Mouse (Mus musculus) heart, embryonic 14.5 days (tissue): ENCODE measurements around the gene Lhx6. TPM values are rescaled to one million over a fixed set of nuclear protein-coding genes. Genes with fewer than 3 reads are reported as not detected.

Source experiments
- ATAC-seq: fragments of 200-750 bp; cut with Nextera tagmentation; 2 replicates; pipeline ENCODE4 v1.8.0; 2017; ENCODE audit warnings: low read depth, moderate TSS enrichment; ENCODE audit not compliant: insufficient number of reproducible peaks, insufficient read depth, low FRiP score
- H3K27ac ChIP-seq, 2 experiments: fragments of 200-500 bp in 1 of 2; fragments of 300-500 bp in 1 of 2; sonication (generic) in 1 of 2; replicated peaks in 1 of 2; 2 replicates each; pipeline ENCODE4 v1.5.1; 2012 to 2014; ENCODE audit warnings: low read depth in 2 of 2, low read length in 2 of 2, control low read depth in 1 of 2, mild to moderate bottlenecking in 1 of 2, mixed read lengths in 1 of 2; ENCODE audit not compliant: control insufficient read depth in 1 of 2, insufficient read depth in 1 of 2
- H3K27me3 ChIP-seq: fragments of 300-500 bp; sonication (generic); 2 replicates; pipeline ENCODE4 v1.6.1; 2014; ENCODE audit warnings: mild to moderate bottlenecking, low read length, control low read depth; ENCODE audit not compliant: control insufficient read depth, insufficient read depth
- H3K36me3 ChIP-seq: fragments of 300-500 bp; sonication (generic); 2 replicates; pipeline ENCODE4 v1.6.1; 2014; ENCODE audit warnings: mild to moderate bottlenecking, control low read depth, low read length, mixed read lengths; ENCODE audit not compliant: control insufficient read depth, insufficient read depth
- H3K4me1 ChIP-seq, 2 experiments: fragments of 200-500 bp in 1 of 2; fragments of 300-500 bp in 1 of 2; sonication (generic) in 1 of 2; 2 replicates each; pipeline ENCODE4 v1.6.1; 2012 to 2014; ENCODE audit warnings: low read length in 2 of 2, control low read depth in 1 of 2, mixed read lengths in 1 of 2; ENCODE audit not compliant: control insufficient read depth in 2 of 2, insufficient read depth in 2 of 2
- H3K4me2 ChIP-seq: fragments of 300-500 bp; sonication (generic); 2 replicates; pipeline ENCODE4 v1.6.1; 2014; ENCODE audit warnings: mild to moderate bottlenecking, low read length
- H3K4me3 ChIP-seq, 2 experiments: fragments of 200-500 bp in 1 of 2; fragments of 300-500 bp in 1 of 2; sonication (generic) in 1 of 2; 2 replicates each; pipeline ENCODE4 v1.5.1; 2012 to 2014; ENCODE audit warnings: low read length in 2 of 2, mild to moderate bottlenecking in 2 of 2, control low read depth in 1 of 2, low read depth in 1 of 2, moderate library complexity in 1 of 2; ENCODE audit not compliant: control insufficient read depth in 1 of 2, insufficient read depth in 1 of 2
- H3K9ac ChIP-seq: fragments of 300-500 bp; sonication (generic); 2 replicates; pipeline ENCODE4 v1.6.1; 2014; ENCODE audit warnings: mild to moderate bottlenecking, low read length
- H3K9me3 ChIP-seq: fragments of 300-500 bp; sonication (generic); 2 replicates; pipeline ENCODE4 v1.6.1; 2016; ENCODE audit warnings: low read length, control low read depth; ENCODE audit not compliant: control insufficient read depth
- WGBS: fragments of 180-500 bp; shearing (Covaris S2); extraction: QIAGEN DNeasy Blood & Tissue Kit; methylation state at CpG from one replicate; pipeline ENCODE4 v1.1.7; 2014; 5-methylcytosine and 5-hydroxymethylcytosine counted together
- polyA plus RNA-seq: library from polyadenylated mRNA; unstranded; fragments of >200 nt; fragmentation: Nextera tagmentation; extraction: Ambion mirVana; gene quantifications from 2 replicates; pipeline ENCODE4 v1.2.1, GENCODE M21; 2014

Gene Lhx6
- polyA plus RNA-seq, 1 experiment from 2014 or later = 1.5 TPM

DNA sequence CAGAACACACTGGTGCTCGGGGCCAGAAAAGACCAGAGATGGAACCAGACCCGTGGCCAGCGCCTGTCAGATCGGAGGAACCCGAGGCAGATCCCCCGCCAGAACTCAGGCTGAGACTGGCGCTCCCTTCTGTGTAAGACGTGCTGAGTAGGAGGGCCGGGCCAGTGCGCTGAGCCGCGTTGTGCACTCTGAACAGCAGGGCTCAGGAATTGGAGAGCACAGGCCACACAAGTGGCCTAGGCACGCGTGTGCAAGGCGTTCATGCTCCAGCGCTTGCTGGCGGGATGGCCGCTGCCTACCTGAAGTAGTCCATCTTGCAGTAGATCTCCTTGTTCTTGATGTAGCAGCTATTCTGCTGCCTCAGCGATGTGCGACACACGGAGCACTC, 2.7 kb downstream of the Lhx6 start:
- peaks cover 98% of the 10 kb centered on the region for H3K27me3 ChIP-seq
- H3K4me3 ChIP-seq = peak overlapping the region; percentile 15 to 50
- 1% methylated on average over 21 of the region's 21 CpGs for WGBS
- H3K4me1 ChIP-seq = peaks cover 14 to 38% of the 10 kb centered on the region in 2 experiments
- H3K27ac ChIP-seq = no peak overlapping the region
- H3K4me2 ChIP-seq = peak overlapping the region; percentile 80
- no peaks in the 10 kb centered on the region for H3K9me3 ChIP-seq
- no peaks in the 10 kb centered on the region for H3K36me3 ChIP-seq
- ATAC-seq = no peak
- H3K9ac ChIP-seq = peak overlapping the region; percentile 21; the same call in 1 of the 2 replicates

DNA sequence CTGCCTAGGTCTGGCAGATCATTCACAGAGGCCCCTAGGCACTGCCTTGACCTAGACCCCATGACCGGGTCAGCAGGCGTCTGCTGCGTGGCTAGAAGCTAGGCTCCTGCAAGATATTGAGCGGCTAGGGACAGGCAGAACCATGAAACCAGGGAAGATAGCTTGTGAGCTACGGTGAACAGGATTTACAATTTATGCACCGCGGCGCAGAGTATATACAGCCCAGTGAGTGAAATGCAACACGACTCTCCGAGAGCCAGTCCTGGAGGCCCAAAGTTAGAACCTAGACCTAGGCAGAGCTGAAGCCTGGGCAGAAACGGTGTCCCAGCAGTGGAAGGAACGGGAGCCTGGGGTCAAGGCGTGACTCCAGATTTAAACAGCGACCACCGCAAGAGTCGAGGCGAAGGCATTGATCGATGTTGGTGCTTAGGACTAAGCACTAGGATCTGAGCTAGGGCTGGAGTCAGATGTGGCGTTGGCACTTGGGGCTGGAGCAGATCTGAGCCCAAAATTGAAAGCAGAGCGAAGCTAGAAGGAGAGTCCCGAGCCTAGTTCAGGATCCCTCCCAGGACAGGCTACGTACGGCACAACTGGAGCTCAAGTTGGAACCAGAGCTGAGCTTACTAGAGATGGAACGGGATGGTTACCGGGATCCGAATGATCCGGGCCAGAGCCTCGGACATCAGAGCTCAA, 3.2 kb downstream of the Lhx6 start:
- no peak overlapping the region for H3K27ac ChIP-seq
- H3K9ac ChIP-seq = peak overlapping the region; percentile 21; the same call in 1 of the 2 replicates
- peak overlapping the region; percentile 80 for H3K4me2 ChIP-seq
- H3K4me1 ChIP-seq = peaks cover 14 to 38% of the 10 kb centered on the region in 2 experiments
- ATAC-seq = no peak
- WGBS = 9% methylated on average over 28 of the region's 28 CpGs
- H3K36me3 ChIP-seq = no peaks in the 10 kb centered on the region
- no peaks in the 10 kb centered on the region for H3K9me3 ChIP-seq
- H3K4me3 ChIP-seq = peak overlapping the region; percentile 15 to 50; a peak in 3 of 4 replicates
- peaks cover 98% of the 10 kb centered on the region for H3K27me3 ChIP-seq

DNA sequence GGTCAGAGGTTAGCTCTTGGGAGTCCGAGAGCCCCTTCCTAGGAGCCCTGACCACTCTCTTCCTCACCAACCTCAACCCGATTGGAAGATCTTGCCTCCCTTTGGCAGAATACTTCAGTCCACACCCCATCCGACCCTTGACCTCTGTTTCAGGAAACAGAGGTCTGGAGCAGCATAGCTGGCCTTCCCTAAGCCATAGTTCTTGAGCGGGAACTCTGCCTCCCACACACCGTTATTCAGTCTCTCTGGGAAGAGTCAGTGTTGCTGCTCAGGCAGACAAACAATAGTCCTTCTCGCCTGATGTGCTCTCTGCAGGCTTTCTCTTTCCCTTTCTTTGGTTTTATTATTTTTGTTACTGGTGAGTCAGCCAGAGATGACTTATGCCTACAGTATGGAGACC, 5.5 kb downstream of the Lhx6 start:
- no peaks in the 10 kb centered on the region for H3K9me3 ChIP-seq
- no peak overlapping the region for H3K4me3 ChIP-seq
- H3K4me1 ChIP-seq = peaks cover 9 to 29% of the 10 kb centered on the region in 2 experiments
- H3K27me3 ChIP-seq = peaks cover 98% of the 10 kb centered on the region
- no peaks in the 10 kb centered on the region for H3K36me3 ChIP-seq
- H3K9ac ChIP-seq = no peak overlapping the region
- 6% methylated on average over 6 of the region's 6 CpGs for WGBS
- H3K27ac ChIP-seq = no peak overlapping the region
- ATAC-seq = no peak
- no peak overlapping the region for H3K4me2 ChIP-seq

DNA sequence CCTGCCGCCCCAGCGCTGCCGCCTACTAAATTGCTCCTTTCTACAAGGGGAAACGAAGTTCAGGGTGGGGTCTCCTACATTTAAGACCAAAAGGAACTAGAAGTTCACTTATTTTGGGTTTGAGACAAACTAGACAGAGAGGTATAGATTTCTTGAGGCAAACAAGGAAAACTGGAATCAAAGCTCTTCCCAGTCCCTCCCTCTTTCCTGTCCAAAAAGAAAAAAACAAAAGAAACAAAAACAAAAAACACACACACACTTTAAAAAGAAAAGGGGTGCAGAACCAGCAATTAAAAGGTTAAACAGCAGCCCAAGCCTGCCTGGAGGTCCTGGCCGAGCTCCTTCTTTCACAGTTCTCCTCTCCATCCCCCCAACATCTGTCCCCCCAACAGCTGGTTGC, 7.2 kb downstream of the Lhx6 start:
- Histone ChIP-seq H3K36me3 (no peaks in the 10 kb centered on the region), H3K4me2 (no peak overlapping the region), H3K9ac (no peak overlapping the region), H3K27ac (no peak overlapping the region), H3K4me1 (peaks cover 9 to 11% of the 10 kb centered on the region in 2 experiments), H3K9me3 (no peaks in the 10 kb centered on the region), H3K27me3 (peaks cover 98% of the 10 kb centered on the region), H3K4me3 (no peak overlapping the region)
- ATAC-seq = no peak
- 13% methylated on average over 5 of the region's 5 CpGs for WGBS

DNA sequence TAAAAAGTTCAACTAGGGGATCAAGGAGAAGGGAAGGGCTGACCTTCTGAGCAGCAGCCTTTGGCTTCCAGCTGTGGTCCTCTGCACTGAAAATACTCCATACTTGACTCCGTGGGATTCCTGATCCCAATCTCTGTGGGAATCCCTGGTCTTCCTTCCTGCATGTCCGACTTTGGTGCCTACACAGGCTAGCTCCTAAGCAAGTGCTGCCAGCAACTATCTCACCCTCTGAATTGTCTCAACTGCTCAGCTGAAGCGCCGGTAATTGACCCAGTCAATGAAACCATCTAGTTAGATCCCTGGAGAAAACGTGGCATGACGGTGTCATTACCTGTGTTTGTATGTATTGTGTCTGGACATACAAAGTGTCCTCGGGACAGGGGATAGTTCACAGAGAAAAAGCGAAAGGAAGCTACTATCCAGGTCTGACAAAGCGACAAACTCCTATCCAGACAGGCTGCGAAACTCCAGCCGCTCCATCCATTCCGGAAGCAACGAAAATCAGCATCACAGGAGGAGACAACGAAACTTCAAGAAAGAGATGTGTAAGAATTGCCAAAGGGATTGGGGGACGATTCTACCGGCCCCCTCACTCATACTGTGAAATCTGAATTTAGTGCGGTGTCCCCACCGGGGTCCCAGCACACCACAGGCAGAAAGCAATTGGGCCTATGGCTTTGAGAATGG, 7.9 kb downstream of the Lhx6 start:
- peaks cover 4% of the 10 kb centered on the region in 2 experiments; a peak in 1 of 4 replicates for H3K4me1 ChIP-seq
- H3K36me3 ChIP-seq = no peaks in the 10 kb centered on the region
- H3K9me3 ChIP-seq = no peaks in the 10 kb centered on the region
- H3K4me2 ChIP-seq = no peak overlapping the region
- no peak overlapping the region for H3K27ac ChIP-seq
- H3K27me3 ChIP-seq = peaks cover 98% of the 10 kb centered on the region
- no peak for ATAC-seq
- 8% methylated on average over 18 of the region's 18 CpGs for WGBS
- no peak overlapping the region for H3K9ac ChIP-seq
- no peak overlapping the region for H3K4me3 ChIP-seq

DNA sequence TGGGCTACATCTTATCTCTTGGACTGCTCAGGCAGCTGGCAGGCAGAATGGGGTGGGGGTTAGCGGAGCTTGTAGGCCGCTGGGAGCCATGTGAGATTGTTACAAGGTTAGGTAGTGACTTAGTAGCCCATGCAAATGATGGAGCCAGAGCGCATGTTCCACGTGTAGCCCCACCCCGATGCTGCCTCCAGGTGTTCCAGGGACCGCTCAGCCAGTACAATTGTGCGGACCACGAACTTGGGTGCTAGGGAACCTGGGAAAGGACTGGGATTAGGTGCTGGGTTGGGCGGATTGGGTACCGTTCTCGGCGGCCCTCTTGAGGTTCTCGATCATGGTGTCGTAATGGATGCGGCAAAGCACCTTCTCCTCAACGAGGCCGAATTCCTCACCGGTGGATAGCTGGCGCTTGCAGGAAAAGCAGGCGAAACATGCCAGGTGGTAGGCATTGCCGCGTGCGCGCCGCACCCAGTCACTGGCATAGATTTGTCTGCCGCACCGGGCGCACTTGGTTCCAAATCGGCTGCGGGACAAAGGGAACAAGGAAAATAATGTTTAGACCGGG, 11.2 kb downstream of the Lhx6 start:
- H3K27me3 ChIP-seq = peaks cover 100% of the 10 kb centered on the region
- no peak for ATAC-seq
- H3K9me3 ChIP-seq = no peaks in the 10 kb centered on the region
- H3K9ac ChIP-seq = no peak overlapping the region
- H3K27ac ChIP-seq = no peak overlapping the region
- no peak overlapping the region for H3K4me2 ChIP-seq
- H3K4me3 ChIP-seq = no peak overlapping the region
- 8% methylated on average over 31 of the region's 31 CpGs for WGBS
- peaks cover 11 to 15% of the 10 kb centered on the region in 2 experiments; a peak in 3 of 4 replicates for H3K4me1 ChIP-seq
- H3K36me3 ChIP-seq = no peaks in the 10 kb centered on the region

DNA sequence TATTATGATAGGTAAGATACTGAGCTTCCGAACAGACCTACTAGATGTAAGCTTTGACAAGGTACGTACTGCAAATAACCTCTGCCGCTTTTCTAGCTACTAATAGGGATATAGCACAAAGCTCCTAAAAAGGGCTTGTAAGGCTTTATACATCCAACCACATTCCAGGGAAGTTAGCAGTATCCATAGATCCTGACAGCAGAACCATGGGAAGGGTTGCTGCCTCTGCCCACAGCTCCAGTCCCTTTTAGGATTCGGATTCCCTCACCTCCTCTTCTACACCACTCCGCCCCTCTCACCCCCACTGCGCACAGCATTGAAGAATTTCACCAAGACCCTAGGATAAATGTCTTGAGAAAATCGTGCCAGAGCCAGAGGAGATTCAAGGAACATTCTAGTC, 11.9 kb downstream of the Lhx6 start:
- Histone ChIP-seq H3K4me2 (no peak overlapping the region), H3K27me3 (peaks cover 100% of the 10 kb centered on the region), H3K9ac (no peak overlapping the region), H3K4me3 (no peak overlapping the region), H3K4me1 (peaks cover 11 to 15% of the 10 kb centered on the region in 2 experiments; a peak in 3 of 4 replicates), H3K36me3 (no peaks in the 10 kb centered on the region), H3K9me3 (no peaks in the 10 kb centered on the region), H3K27ac (no peak overlapping the region)
- no peak for ATAC-seq
- WGBS = 19% methylated on average over 7 of the region's 7 CpGs
